Mouse (Mus musculus) neural tube, embryonic 14.5 days (tissue): ENCODE measurements at regions not wholly inside any gene's neighbourhood (a gene's known extent, or its start where the extent isn't known, plus 50 kb on each side); places are given as distances from the start of the nearest gene placed in this dataset.

ENCODE experiments used
- ATAC-seq: fragments of 200-750 bp; cut with Nextera tagmentation; 2 replicates; pipeline ENCODE4 v1.8.0; 2017; ENCODE audit warnings: low read depth, mild to moderate bottlenecking, moderate TSS enrichment, moderate library complexity
- H3K27ac ChIP-seq: fragments of 300-500 bp; sonication (generic); 2 replicates; pipeline ENCODE4 v1.5.1; 2014; ENCODE audit warnings: low read depth, mild to moderate bottlenecking, control low read depth, low read length, moderate library complexity, mixed read lengths
- H3K27me3 ChIP-seq: fragments of 300-500 bp; sonication (generic); 2 replicates; pipeline ENCODE4 v1.6.1; 2014; ENCODE audit warnings: low read length; ENCODE audit not compliant: control insufficient read depth, insufficient read depth
- H3K36me3 ChIP-seq: fragments of 300-500 bp; sonication (generic); 2 replicates; pipeline ENCODE4 v1.6.1; 2014; ENCODE audit warnings: low read length, mixed read lengths; ENCODE audit not compliant: control insufficient read depth, insufficient read depth
- H3K4me1 ChIP-seq: fragments of 300-500 bp; sonication (generic); 2 replicates; pipeline ENCODE4 v1.6.1; 2014; ENCODE audit warnings: low read length; ENCODE audit not compliant: control insufficient read depth, insufficient read depth
- H3K4me2 ChIP-seq: fragments of 300-500 bp; sonication (generic); 2 replicates; pipeline ENCODE4 v1.6.1; 2014; ENCODE audit warnings: mild to moderate bottlenecking, low read depth, low read length, control low read depth
- H3K4me3 ChIP-seq: fragments of 300-500 bp; sonication (generic); 2 replicates; pipeline ENCODE4 v1.5.1; 2014; ENCODE audit warnings: low read depth, low read length, control low read depth, mixed read lengths
- H3K9ac ChIP-seq: fragments of 300-500 bp; sonication (generic); replicated peaks from 2 replicates; pipeline ENCODE4 v1.6.1; 2014; ENCODE audit warnings: low read depth, mild to moderate bottlenecking, control low read depth, low read length, mixed read lengths
- H3K9me3 ChIP-seq: fragments of 300-500 bp; sonication (generic); 2 replicates; pipeline ENCODE4 v1.6.1; 2016; ENCODE audit warnings: low read length; ENCODE audit not compliant: control insufficient read depth
- WGBS: fragments of 180-500 bp; shearing (Covaris S2); extraction: QIAGEN DNeasy Blood & Tissue Kit; methylation state at CpG from one replicate; pipeline ENCODE4 v1.1.7; 2014; 5-methylcytosine and 5-hydroxymethylcytosine counted together

DNA sequence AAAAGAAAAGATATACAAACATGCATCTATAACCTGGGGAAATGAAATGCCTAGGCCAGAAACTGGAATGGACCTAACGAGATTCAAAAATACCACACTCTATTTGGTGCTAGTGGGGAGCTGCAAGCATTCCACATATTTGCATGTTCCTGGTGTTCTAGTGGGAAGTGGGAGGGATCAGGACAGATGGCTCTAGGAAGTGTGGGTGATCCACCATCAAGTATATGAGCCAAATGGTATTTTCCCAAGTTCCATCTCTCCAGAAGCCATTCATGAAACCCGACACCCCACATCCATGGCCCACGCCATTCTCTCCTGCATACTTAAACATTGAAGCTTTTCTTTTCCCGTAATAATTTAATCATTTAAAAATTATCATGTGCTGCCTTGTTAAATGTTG is 218.2 kb downstream of the Qdpr start:
- Histone ChIP-seq H3K36me3 (no peaks in the 10 kb centered on the region), H3K4me3 (no peak overlapping the region), H3K4me2 (no peak overlapping the region), H3K27me3 (no peaks in the 10 kb centered on the region), H3K4me1 (no peaks in the 10 kb centered on the region), H3K9me3 (no peaks in the 10 kb centered on the region), H3K27ac (no peak overlapping the region), H3K9ac (no peak overlapping the region)
- 94% methylated on average over 4 of the region's 4 CpGs for WGBS
- ATAC-seq: no peak

DNA sequence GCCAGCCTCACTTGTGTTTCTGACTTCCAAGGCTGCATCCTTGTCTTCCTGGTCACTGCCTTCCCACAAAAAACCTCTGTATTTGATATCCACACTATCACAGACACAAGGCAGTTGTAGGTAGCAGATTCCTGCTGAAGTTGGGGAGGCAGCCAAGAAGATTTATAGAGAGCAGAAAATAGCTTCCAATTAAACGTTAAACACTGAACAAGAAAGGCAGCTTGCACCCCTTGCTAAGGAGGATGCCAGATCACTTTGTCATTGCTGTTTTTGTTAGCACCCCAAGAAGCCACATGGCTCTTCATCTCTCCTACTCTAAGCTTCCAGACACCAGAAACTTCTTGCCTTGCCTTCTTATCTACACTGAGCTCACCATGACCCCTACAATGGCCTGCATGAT is 219.9 kb downstream of the Qdpr start:
- Histone ChIP-seq H3K9ac (no peak overlapping the region), H3K4me1 (no peaks in the 10 kb centered on the region), H3K9me3 (no peaks in the 10 kb centered on the region), H3K4me3 (no peak overlapping the region), H3K36me3 (no peaks in the 10 kb centered on the region), H3K27me3 (no peaks in the 10 kb centered on the region), H3K27ac (no peak overlapping the region), H3K4me2 (no peak overlapping the region)
- ATAC-seq: no peak
- WGBS: 60% methylated on average over 1 of the region's 1 CpGs

- Histone ChIP-seq H3K27me3 (no peaks in the 10 kb centered on the region), H3K4me2 (no peak overlapping the region), H3K4me1 (no peaks in the 10 kb centered on the region), H3K9ac (no peak overlapping the region), H3K9me3 (no peaks in the 10 kb centered on the region), H3K4me3 (no peak overlapping the region), H3K27ac (no peak overlapping the region), H3K36me3 (no peaks in the 10 kb centered on the region)
- 83% methylated on average over 3 of the region's 3 CpGs for WGBS
- ATAC-seq: no peak
Measured at GRCm38 (mm10) chr5:45229477-45229876, 220.6 kb downstream of the Qdpr start.

- no peaks in the 10 kb centered on the region for H3K27me3 ChIP-seq
- no peak overlapping the region for H3K27ac ChIP-seq
- H3K4me2 ChIP-seq: no peak overlapping the region
- 85% methylated on average over 6 of the region's 6 CpGs for WGBS
- no peak for ATAC-seq
- no peak overlapping the region for H3K4me3 ChIP-seq
- H3K4me1 ChIP-seq: no peaks in the 10 kb centered on the region
- H3K9me3 ChIP-seq: no peaks in the 10 kb centered on the region
- H3K9ac ChIP-seq: no peak overlapping the region
- no peaks in the 10 kb centered on the region for H3K36me3 ChIP-seq
Measured at GRCm38 (mm10) chr5:45228226-45228927, 221.7 kb downstream of the Qdpr start.

- Histone ChIP-seq H3K4me3 (no peak overlapping the region), H3K27me3 (no peaks in the 10 kb centered on the region), H3K9ac (no peak overlapping the region), H3K4me1 (no peaks in the 10 kb centered on the region), H3K36me3 (no peaks in the 10 kb centered on the region), H3K9me3 (no peaks in the 10 kb centered on the region), H3K27ac (no peak overlapping the region), H3K4me2 (no peak overlapping the region)
- 75% methylated on average over 6 of the region's 6 CpGs for WGBS
- peak; percentile 74; the same call in 1 of the 2 replicates for ATAC-seq
Measured at GRCm38 (mm10) chr5:45220272-45220916, 229.6 kb downstream of the Qdpr start.

- Histone ChIP-seq H3K9me3 (no peaks in the 10 kb centered on the region), H3K27me3 (no peaks in the 10 kb centered on the region), H3K9ac (no peak overlapping the region), H3K36me3 (no peaks in the 10 kb centered on the region), H3K27ac (no peak overlapping the region), H3K4me3 (no peak overlapping the region), H3K4me2 (no peak overlapping the region), H3K4me1 (no peaks in the 10 kb centered on the region)
- no peak for ATAC-seq
- 92% methylated on average over 1 of the region's 1 CpGs for WGBS
Measured at GRCm38 (mm10) chr5:45219558-45219957, 230.5 kb downstream of the Qdpr start.

DNA sequence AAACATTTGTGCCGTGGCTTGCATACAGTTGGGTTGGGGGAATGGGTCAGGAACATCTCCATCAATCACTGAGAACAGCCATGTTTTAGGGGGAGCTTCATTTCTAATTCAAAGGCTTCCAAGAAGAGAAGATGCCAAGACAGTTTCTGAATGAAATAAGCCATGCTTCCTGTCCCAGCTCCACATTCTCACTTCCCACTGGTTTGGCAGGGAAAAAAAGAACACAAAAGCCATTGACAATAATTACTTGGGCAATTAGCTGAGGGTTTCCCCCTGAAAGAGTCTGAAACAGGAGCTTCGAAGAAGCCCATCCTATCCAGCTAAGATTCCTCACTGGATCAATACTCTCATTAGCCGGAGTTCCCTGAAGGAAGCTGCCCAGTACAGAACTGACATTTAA is 230.9 kb downstream of the Qdpr start:
- H3K36me3 ChIP-seq: no peaks in the 10 kb centered on the region
- H3K4me1 ChIP-seq: no peaks in the 10 kb centered on the region
- no peak for ATAC-seq
- no peak overlapping the region for H3K27ac ChIP-seq
- H3K4me3 ChIP-seq: no peak overlapping the region
- H3K27me3 ChIP-seq: no peaks in the 10 kb centered on the region
- WGBS: 32% methylated on average over 3 of the region's 3 CpGs
- no peaks in the 10 kb centered on the region for H3K9me3 ChIP-seq
- H3K9ac ChIP-seq: no peak overlapping the region
- H3K4me2 ChIP-seq: no peak overlapping the region

- Histone ChIP-seq H3K4me1 (no peaks in the 10 kb centered on the region), H3K9ac (no peak overlapping the region), H3K27ac (no peak overlapping the region), H3K27me3 (no peaks in the 10 kb centered on the region), H3K36me3 (no peaks in the 10 kb centered on the region), H3K9me3 (no peaks in the 10 kb centered on the region), H3K4me2 (no peak overlapping the region), H3K4me3 (no peak overlapping the region)
- no peak for ATAC-seq
Measured at GRCm38 (mm10) chr5:45214475-45214874, 235.6 kb downstream of the Qdpr start.

DNA sequence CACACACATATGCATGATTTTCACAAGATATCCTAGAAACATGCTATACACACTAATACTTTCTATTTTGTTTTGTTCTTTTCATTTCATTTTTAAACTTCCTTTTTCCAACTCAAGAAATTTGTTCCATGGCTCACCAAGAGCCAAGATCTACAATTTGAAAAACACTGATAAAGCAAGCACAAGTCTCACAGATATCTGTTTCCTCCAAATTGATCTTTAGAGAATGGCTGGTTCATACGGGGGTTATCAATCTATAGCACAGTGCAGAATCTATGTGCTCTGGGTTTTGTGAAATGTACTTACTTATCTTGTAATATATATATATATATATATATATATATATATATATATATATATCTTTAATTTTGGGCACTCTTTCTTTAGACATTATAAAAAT is 251.6 kb downstream of the Qdpr start:
- Histone ChIP-seq H3K4me3 (no peak overlapping the region), H3K36me3 (no peaks in the 10 kb centered on the region), H3K4me2 (no peak overlapping the region), H3K27me3 (no peaks in the 10 kb centered on the region), H3K27ac (no peak overlapping the region), H3K9ac (no peak overlapping the region), H3K9me3 (no peaks in the 10 kb centered on the region), H3K4me1 (no peaks in the 10 kb centered on the region)
- WGBS: 82% methylated on average over 1 of the region's 1 CpGs
- ATAC-seq: no peak
